Mouse (Mus musculus): Measurements from ENCODE around the gene Rnf183.

- TF ChIP-seq POLR2A (IDR thresholded peaks at IDR 0.05; ENCODE audit: borderline replicate concordance, extremely low read depth, insufficient read depth, insufficient read length, poor library complexity, severe bottlenecking): no peak
- TF ChIP-seq CTCF (IDR thresholded peaks at IDR 0.05; ENCODE audit: borderline replicate concordance, extremely low read depth, insufficient read depth, insufficient read length): no peak
Observed at GRCm38 (mm10) chr4:62430678-62431077, 4.4 kb downstream of the Rnf183 start.

All from brain, embryonic 14.5 days (tissue).